Mouse (Mus musculus) heart, adult 2 months (tissue): ENCODE measurements at regions not wholly inside any gene's neighbourhood (a gene's known extent, or its start where the extent isn't known, plus 50 kb on each side); places are given as distances from the start of the nearest gene placed in this dataset.
"Not testable (repeated sequence)": the region's sequence is repeated elsewhere in the genome, so short reads cannot be mapped to it uniquely, and the experiment has no call there.

Experiments used
- CTCF ChIP-seq: fragments of 200-600 bp; IDR thresholded peaks from 2 replicates; pipeline ENCODE4 v1.8.1; 2022; ENCODE audit warnings: antibody characterized with exemption, mild to moderate bottlenecking, moderate library complexity
- POLR2A ChIP-seq: fragments of 200-500 bp; IDR thresholded peaks from 2 replicates; pipeline ENCODE4 v1.6.1; 2011; ENCODE audit warnings: mild to moderate bottlenecking, low read depth, low read length, control low read depth; ENCODE audit not compliant: insufficient read depth

GRCm38 (mm10) chr13:107774499-107774898, 269.7 kb upstream of the Smim15 start:
- TF ChIP-seq CTCF, POLR2A: not testable (repeated sequence)
